Mouse (Mus musculus) kidney, embryonic 14.5 days (tissue): ENCODE data around the gene P2rx7. TPM values are rescaled to one million over a fixed set of nuclear protein-coding genes. Genes with fewer than 3 reads are reported as not detected.
"Not testable (repeated sequence)": the region's sequence is repeated elsewhere in the genome, so short reads cannot be mapped to it uniquely, and the experiment has no call there.

Source experiments
- ATAC-seq: fragments of 200-750 bp; cut with Nextera tagmentation; 2 replicates; pipeline ENCODE4 v1.8.0; 2017; ENCODE audit warnings: moderate number of reproducible peaks, mild to moderate bottlenecking, moderate TSS enrichment, moderate library complexity; ENCODE audit not compliant: low FRiP score, low TSS enrichment
- H3K27ac ChIP-seq: fragments of 300-500 bp; sonication (generic); 2 replicates; pipeline ENCODE4 v1.5.1; 2014; ENCODE audit warnings: low read depth, mild to moderate bottlenecking, low read length, moderate library complexity, mixed read lengths
- H3K27me3 ChIP-seq: fragments of 300-500 bp; sonication (generic); 2 replicates; pipeline ENCODE4 v1.6.1; 2014; ENCODE audit warnings: mild to moderate bottlenecking, low read length; ENCODE audit not compliant: control insufficient read depth, insufficient read depth
- H3K36me3 ChIP-seq: fragments of 300-500 bp; sonication (generic); 2 replicates; pipeline ENCODE4 v1.6.1; 2014; ENCODE audit warnings: low read length, mixed read lengths; ENCODE audit not compliant: control insufficient read depth, insufficient read depth
- H3K4me1 ChIP-seq: fragments of 300-500 bp; sonication (generic); 2 replicates; pipeline ENCODE4 v1.6.1; 2014; ENCODE audit warnings: low read length, mixed read lengths; ENCODE audit not compliant: control insufficient read depth, insufficient read depth
- H3K4me2 ChIP-seq: fragments of 300-500 bp; sonication (generic); replicated peaks from 2 replicates; pipeline ENCODE4 v1.6.1; 2014; ENCODE audit warnings: low read depth, mild to moderate bottlenecking, low read length
- H3K4me3 ChIP-seq: fragments of 300-500 bp; sonication (generic); 2 replicates; pipeline ENCODE4 v1.5.1; 2014; ENCODE audit warnings: mild to moderate bottlenecking, low read length
- H3K9ac ChIP-seq: fragments of 300-500 bp; sonication (generic); 2 replicates; pipeline ENCODE4 v1.6.1; 2014; ENCODE audit warnings: low read depth, mild to moderate bottlenecking, low read length, moderate library complexity
- H3K9me3 ChIP-seq: fragments of 300-500 bp; sonication (generic); 2 replicates; pipeline ENCODE4 v1.6.1; 2016; ENCODE audit warnings: low read length; ENCODE audit not compliant: control insufficient read depth
- WGBS: fragments of 180-500 bp; shearing (Covaris S2); extraction: QIAGEN DNeasy Blood & Tissue Kit; methylation state at CpG from one replicate; pipeline ENCODE4 v1.1.7; 2014; 5-methylcytosine and 5-hydroxymethylcytosine counted together
- polyA plus RNA-seq: library from polyadenylated mRNA; unstranded; fragments of >200 nt; fragmentation: Nextera tagmentation; extraction: Ambion mirVana; gene quantifications from 2 replicates; pipeline ENCODE4 v1.2.1, GENCODE M21; 2014

P2rx7 gene
- polyA plus RNA-seq, 1 experiment from 2014 or later = 1.1 TPM

DNA sequence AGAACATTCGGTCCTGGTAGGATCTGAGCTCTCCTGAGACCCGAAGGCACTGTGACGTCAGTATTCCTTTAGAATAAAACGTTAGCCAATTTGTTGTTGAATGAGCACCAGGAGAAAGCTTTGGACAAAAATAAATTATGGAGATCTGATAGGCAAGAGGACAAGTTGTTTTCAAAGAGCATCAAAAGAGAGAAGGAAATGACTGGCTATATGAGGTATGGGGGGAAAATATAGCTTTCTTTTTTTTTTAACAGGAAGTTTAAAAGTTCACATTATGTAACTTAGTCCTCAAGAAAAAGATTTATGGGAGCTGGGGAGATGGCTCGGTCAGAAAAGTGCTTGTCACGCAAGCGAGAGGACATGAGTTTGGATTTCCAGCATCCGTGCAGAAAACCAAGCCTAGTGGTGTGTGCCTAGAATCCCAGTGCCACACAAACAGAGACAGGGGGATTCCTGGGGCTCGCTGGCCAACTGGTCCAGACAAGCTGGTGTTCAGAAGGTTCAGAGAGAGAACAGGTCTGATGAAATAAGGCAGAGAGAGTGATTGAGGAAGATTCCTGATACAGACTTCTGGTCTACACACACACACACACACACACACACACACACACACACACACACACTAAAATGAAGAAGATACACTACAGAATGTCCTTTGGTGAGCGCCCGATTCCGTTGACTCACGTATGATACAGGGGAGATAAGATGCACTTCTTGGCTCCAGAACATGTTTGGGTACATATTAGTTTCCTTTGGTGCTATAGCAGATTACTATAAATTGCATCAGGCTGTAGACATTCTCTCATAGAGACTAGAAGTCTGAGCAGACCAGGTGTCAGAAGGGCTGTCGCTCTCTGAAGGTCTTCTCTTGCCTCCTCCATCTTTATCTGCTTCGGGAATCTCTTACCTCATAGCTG, 25.5 kb downstream of the P2rx7 start:
- H3K4me3 ChIP-seq = no peak overlapping the region
- no peaks in the 10 kb centered on the region for H3K36me3 ChIP-seq
- WGBS = 53% methylated on average over 15 of the region's 15 CpGs
- H3K4me1 ChIP-seq = peaks cover 10% of the 10 kb centered on the region
- peak overlapping the region; percentile 2; the same call in 1 of the 2 replicates for H3K27ac ChIP-seq
- no peak for ATAC-seq
- no peak overlapping the region for H3K4me2 ChIP-seq
- H3K9ac ChIP-seq = no peak overlapping the region
- H3K9me3 ChIP-seq = no peaks in the 10 kb centered on the region
- H3K27me3 ChIP-seq = no peaks in the 10 kb centered on the region

DNA sequence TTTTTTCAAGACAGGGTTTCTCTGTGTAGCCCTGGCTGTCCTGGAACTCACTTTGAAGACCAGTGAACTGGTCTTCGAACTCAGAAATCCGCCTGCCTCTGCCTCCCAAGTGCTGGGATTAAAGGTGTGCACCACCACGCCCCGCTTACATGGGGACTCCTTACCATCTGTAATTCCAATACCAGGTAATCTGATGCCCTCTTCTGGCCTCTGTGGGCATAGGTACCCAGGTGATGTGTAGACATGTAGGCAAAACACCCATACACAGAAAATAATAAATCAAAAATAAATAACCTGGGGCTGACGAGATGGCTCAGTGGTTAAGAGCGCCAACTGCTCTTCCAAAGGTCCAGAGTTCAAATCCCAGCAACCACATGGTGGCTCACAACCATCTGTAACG, 27.9 kb downstream of the P2rx7 start:
- not testable (repeated sequence) for H3K4me1 ChIP-seq, ATAC-seq, H3K9me3 ChIP-seq, H3K4me3 ChIP-seq, H3K27me3 ChIP-seq, H3K9ac ChIP-seq, H3K27ac ChIP-seq, H3K4me2 ChIP-seq, H3K36me3 ChIP-seq
- WGBS = 83% methylated on average over 7 of the region's 7 CpGs

DNA sequence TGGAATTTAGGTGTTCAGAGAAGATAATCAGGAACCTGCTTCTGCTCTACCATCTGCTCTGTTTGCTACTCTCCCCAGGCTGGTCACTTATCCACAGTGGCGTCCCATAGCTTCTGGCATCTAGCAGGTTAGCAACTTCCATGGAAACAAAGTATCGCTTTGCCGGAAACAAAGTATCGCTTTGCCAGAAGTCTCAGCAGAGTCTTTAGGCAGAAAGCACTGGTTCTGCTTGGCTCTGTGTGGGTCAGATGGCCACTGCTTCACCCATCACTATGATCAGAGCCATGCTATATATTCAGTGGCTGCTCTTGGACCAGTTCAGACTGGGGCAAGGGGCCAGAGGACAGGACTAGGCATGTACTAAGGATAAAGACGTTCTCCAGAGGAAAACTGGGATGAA, 28.6 kb downstream of the P2rx7 start:
- Histone ChIP-seq H3K36me3 (no peaks in the 10 kb centered on the region), H3K27me3 (no peaks in the 10 kb centered on the region), H3K4me3 (no peak overlapping the region), H3K4me1 (peaks cover 10% of the 10 kb centered on the region), H3K27ac (no peak overlapping the region), H3K9ac (no peak overlapping the region), H3K9me3 (no peaks in the 10 kb centered on the region), H3K4me2 (no peak overlapping the region)
- no peak for ATAC-seq
- WGBS = 84% methylated on average over 5 of the region's 5 CpGs

DNA sequence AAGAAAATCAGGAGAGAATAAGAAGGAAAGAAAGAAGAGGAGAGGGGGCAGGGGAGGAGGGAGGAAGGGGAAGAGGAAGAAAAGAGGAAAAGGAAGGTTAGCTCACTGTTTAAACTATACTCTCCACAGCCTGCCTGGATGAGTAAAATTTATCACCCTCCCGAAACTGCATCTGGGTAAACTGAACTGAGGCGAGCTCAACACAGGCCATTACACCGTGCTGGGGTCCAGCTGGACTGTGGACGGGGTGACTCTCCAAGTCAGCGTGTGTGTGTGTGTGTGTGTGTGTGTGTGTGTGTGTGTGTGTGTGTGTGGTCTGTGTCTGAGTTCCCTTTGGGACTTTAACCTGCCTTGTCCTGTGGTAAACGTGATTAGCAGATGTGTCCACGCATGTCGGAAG, 32.3 kb downstream of the P2rx7 start:
- no peak overlapping the region for H3K4me3 ChIP-seq
- no peak overlapping the region for H3K27ac ChIP-seq
- H3K9me3 ChIP-seq = no peaks in the 10 kb centered on the region
- WGBS = 33% methylated on average over 8 of the region's 8 CpGs
- H3K9ac ChIP-seq = no peak overlapping the region
- ATAC-seq = peak; percentile 83
- H3K27me3 ChIP-seq = no peaks in the 10 kb centered on the region
- no peaks in the 10 kb centered on the region for H3K4me1 ChIP-seq
- H3K36me3 ChIP-seq = no peaks in the 10 kb centered on the region
- no peak overlapping the region for H3K4me2 ChIP-seq

DNA sequence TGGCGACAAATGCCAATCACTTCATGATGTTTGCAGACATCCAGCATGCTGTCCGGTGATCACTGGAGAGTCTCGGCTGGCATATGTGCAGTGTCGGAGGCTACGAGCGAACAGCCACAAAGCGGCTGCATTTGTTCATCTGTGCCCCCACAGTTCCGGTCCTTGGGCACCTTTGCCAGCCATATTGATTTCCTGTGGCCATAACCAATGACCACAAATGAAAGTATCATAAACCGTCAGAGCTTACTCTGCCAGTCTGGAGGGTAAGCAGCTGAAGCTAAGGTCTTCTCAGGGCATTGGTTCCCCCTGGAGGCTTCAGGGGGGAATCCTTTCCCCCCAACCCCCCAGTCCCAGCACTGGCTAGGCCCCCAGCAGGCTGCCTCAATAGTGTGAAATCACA, 34.3 kb downstream of the P2rx7 start:
- ATAC-seq = no peak
- no peaks in the 10 kb centered on the region for H3K27me3 ChIP-seq
- no peak overlapping the region for H3K4me2 ChIP-seq
- no peaks in the 10 kb centered on the region for H3K36me3 ChIP-seq
- H3K9ac ChIP-seq = no peak overlapping the region
- no peak overlapping the region for H3K4me3 ChIP-seq
- 90% methylated on average over 9 of the region's 9 CpGs for whole genome bisulfite sequencing
- no peak overlapping the region for H3K27ac ChIP-seq
- no peaks in the 10 kb centered on the region for H3K4me1 ChIP-seq
- no peaks in the 10 kb centered on the region for H3K9me3 ChIP-seq

DNA sequence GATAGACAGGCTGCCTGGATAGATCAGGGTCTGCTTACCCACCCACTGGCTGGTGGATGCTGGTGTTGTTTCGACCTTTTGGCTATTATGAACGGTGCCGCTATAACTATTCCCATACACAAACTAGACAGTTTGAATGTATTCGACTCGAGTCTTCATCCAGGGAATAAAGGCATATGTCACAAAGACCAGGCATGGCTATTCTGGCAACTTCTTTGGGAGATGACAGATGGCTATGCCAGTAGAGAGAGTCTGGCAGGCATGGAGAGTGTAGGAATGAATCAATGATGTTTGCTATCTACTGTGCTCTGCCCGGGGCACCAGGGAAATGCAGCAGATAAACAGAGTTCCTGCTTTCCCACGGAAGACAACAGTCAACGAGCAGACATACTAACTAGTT, 36.2 kb downstream of the P2rx7 start:
- Histone ChIP-seq H3K4me2 (no peak overlapping the region), H3K9ac (no peak overlapping the region), H3K27ac (no peak overlapping the region), H3K27me3 (no peaks in the 10 kb centered on the region), H3K4me3 (no peak overlapping the region), H3K4me1 (no peaks in the 10 kb centered on the region), H3K9me3 (no peaks in the 10 kb centered on the region), H3K36me3 (no peaks in the 10 kb centered on the region)
- no peak for ATAC-seq
- 90% methylated on average over 8 of the region's 8 CpGs for WGBS

DNA sequence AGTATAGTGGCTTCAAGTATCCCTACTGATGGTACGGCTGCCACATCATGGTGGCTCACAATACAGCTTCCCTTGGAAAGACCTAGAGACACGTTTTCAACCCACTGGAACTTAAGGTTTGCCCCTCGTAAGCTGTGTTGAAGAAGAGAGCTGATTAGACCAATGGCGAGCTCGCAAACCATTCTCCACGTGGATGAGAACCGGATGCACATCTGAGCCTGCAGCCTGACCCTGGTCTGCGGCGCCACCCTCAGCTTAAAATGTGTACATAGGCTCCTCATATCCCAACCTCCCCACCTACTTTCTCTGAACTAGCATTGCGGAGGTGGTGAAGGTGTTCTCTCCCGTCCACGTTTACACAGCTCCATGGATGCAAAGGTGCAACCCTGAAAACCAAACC, 37.6 kb downstream of the P2rx7 start:
- Histone ChIP-seq H3K27ac (no peak overlapping the region), H3K27me3 (no peaks in the 10 kb centered on the region), H3K4me1 (no peaks in the 10 kb centered on the region), H3K9ac (no peak overlapping the region), H3K4me3 (no peak overlapping the region), H3K36me3 (no peaks in the 10 kb centered on the region), H3K4me2 (no peak overlapping the region), H3K9me3 (no peaks in the 10 kb centered on the region)
- no peak for ATAC-seq
- 86% methylated on average over 12 of the region's 12 CpGs for WGBS

DNA sequence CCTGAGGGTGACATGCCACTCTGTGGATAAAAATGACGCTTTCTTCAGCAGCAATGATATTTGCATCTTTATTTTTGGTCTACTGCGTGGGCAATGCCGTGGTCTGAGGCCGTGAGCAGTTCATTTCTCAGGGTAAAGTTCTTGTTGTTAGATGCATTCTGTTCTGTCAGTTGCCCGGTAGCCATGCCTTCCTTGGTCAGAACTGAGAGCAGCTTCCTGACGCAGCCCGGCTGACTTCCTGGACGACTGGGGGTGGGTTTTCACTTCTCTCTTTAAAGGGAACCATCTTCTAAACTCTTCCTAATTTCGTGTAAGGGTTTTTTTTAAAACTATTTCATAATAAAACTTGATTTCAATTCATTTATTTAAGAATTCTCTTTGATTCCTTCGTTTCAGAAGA, 40.2 kb downstream of the P2rx7 start:
- no peaks in the 10 kb centered on the region for H3K27me3 ChIP-seq
- H3K4me3 ChIP-seq = no peak overlapping the region
- no peaks in the 10 kb centered on the region for H3K9me3 ChIP-seq
- H3K4me2 ChIP-seq = no peak overlapping the region
- no peak for ATAC-seq
- H3K4me1 ChIP-seq = no peaks in the 10 kb centered on the region
- H3K27ac ChIP-seq = no peak overlapping the region
- WGBS = 71% methylated on average over 10 of the region's 10 CpGs
- no peak overlapping the region for H3K9ac ChIP-seq
- H3K36me3 ChIP-seq = no peaks in the 10 kb centered on the region

DNA sequence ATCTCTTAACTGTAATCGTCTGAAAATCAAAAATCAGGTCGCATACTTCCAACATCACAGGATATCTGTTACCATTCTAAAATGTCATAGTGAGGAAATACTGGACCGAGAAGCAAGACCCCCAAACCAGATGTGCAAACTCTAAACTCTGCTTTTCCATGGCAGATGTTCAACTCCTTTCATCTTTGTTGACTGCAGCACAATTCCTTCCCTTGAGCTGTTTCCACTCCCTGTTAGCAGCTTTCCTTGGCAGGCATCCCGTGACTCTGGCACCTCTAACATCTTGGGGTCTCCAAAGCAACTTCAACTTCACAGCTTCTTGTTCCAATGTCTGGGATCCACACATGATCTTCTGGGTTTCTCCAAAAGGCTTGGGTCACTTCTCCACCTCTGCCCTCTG, 43.7 kb downstream of the P2rx7 start:
- no peaks in the 10 kb centered on the region for H3K9me3 ChIP-seq
- no peak overlapping the region for H3K4me3 ChIP-seq
- no peaks in the 10 kb centered on the region for H3K27me3 ChIP-seq
- 84% methylated on average over 4 of the region's 4 CpGs for WGBS
- H3K4me1 ChIP-seq = no peaks in the 10 kb centered on the region
- H3K36me3 ChIP-seq = no peaks in the 10 kb centered on the region
- no peak for ATAC-seq
- no peak overlapping the region for H3K9ac ChIP-seq
- no peak overlapping the region for H3K27ac ChIP-seq
- H3K4me2 ChIP-seq = no peak overlapping the region
